Mouse (Mus musculus) olfactory bulb, adult 2 months (tissue): ENCODE data around the gene Cnih3.

Experiments
- CTCF ChIP-seq: fragments of 200-500 bp; IDR thresholded peaks from 2 replicates; pipeline ENCODE4 v1.5.1; 2012; ENCODE audit warnings: low read depth, mild to moderate bottlenecking, low read length, moderate library complexity; ENCODE audit not compliant: insufficient read depth
- POLR2A ChIP-seq: fragments of 200-500 bp; IDR thresholded peaks from 2 replicates; pipeline ENCODE4 v1.6.1; 2012; ENCODE audit warnings: mild to moderate bottlenecking, low read depth, low read length, moderate library complexity; ENCODE audit not compliant: insufficient read depth

- TF ChIP-seq CTCF (no peak), POLR2A (no peak)
These were observed 95.6 kb downstream of the Cnih3 start for GRCm38 (mm10) chr1:181448041-181448440.
